Mouse (Mus musculus): Measurements from ENCODE around the gene Gm20708. TPM values are rescaled to one million over a fixed set of nuclear protein-coding genes. Genes with fewer than 3 reads are reported as not detected.

Gm20708 gene
- polyA plus RNA-seq, 1 experiment from 2014 or later = 0.21 TPM

GRCm38 (mm10) chr11:117766275-117766674 is 43.2 kb upstream of the Gm20708 start:
- H3K27me3 ChIP-seq (ENCODE audit: insufficient read depth, low read length) = no peaks in the 10 kb centered on the region
- no peak for DNase-seq (ENCODE audit: low spot score)
- H3K4me3 ChIP-seq (replicated peaks; ENCODE audit: low read depth, low read length) = no peak overlapping the region
- 64% methylated on average over 3 of the region's 3 CpGs for WGBS
- 0 out of 2 replicates have a peak, but pooled peaks cover 3% of the 10 kb centered on the region for H3K4me1 ChIP-seq (replicated peaks; ENCODE audit: insufficient read depth, low read length)
- no peak overlapping the region for H3K4me2 ChIP-seq (ENCODE audit: low read length)
- H3K36me3 ChIP-seq (ENCODE audit: insufficient read depth, low read length) = peaks cover 23% of the 10 kb centered on the region; the same call in 1 of the 2 replicates
- H3K9me3 ChIP-seq (replicated peaks; ENCODE audit: low read length) = no peaks in the 10 kb centered on the region
- ATAC-seq (replicated peaks; ENCODE audit: low FRiP score, low read depth) = no peak
- 0 out of 2 replicates have a peak overlapping the region, but pooled peaks have one; percentile 27 for H3K27ac ChIP-seq
- no peak overlapping the region for H3K9ac ChIP-seq (ENCODE audit: low read depth, low read length)
- TF ChIP-seq CTCF (IDR thresholded peaks at IDR 0.05; ENCODE audit: low read depth) = no peak

GRCm38 (mm10) chr11:117768725-117769682 is 40.5 kb upstream of the Gm20708 start:
- Histone ChIP-seq H3K4me3 (replicated peaks; ENCODE audit: low read depth, low read length) (no peak overlapping the region), H3K36me3 (ENCODE audit: insufficient read depth, low read length) (peaks cover 21% of the 10 kb centered on the region), H3K9me3 (replicated peaks; ENCODE audit: low read length) (no peaks in the 10 kb centered on the region), H3K4me1 (replicated peaks; ENCODE audit: insufficient read depth, low read length) (0 out of 2 replicates have a peak, but pooled peaks cover 3% of the 10 kb centered on the region), H3K27ac (peak overlapping the region; percentile 47; the same call in 1 of the 2 replicates), H3K4me2 (ENCODE audit: low read length) (no peak overlapping the region), H3K9ac (ENCODE audit: low read depth, low read length) (no peak overlapping the region), H3K27me3 (ENCODE audit: insufficient read depth, low read length) (no peaks in the 10 kb centered on the region)
- no peak for TF ChIP-seq CTCF (IDR thresholded peaks at IDR 0.05; ENCODE audit: low read depth)
- DNase-seq (ENCODE audit: low spot score) (no peak), ATAC-seq (replicated peaks; ENCODE audit: low FRiP score, low read depth) (no peak)
- WGBS = 69% methylated on average over 20 of the region's 20 CpGs

GRCm38 (mm10) chr11:117769683-117770047 is 39.8 kb upstream of the Gm20708 start:
- Histone ChIP-seq H3K9me3 (replicated peaks; ENCODE audit: low read length) (no peaks in the 10 kb centered on the region), H3K36me3 (ENCODE audit: insufficient read depth, low read length) (peaks cover 21% of the 10 kb centered on the region), H3K27ac (peak overlapping the region; percentile 47; the same call in 1 of the 2 replicates), H3K4me1 (replicated peaks; ENCODE audit: insufficient read depth, low read length) (0 out of 2 replicates have a peak, but pooled peaks cover 3% of the 10 kb centered on the region), H3K9ac (ENCODE audit: low read depth, low read length) (no peak overlapping the region), H3K4me3 (replicated peaks; ENCODE audit: low read depth, low read length) (no peak overlapping the region), H3K4me2 (ENCODE audit: low read length) (no peak overlapping the region), H3K27me3 (ENCODE audit: insufficient read depth, low read length) (no peaks in the 10 kb centered on the region)
- TF ChIP-seq CTCF (IDR thresholded peaks at IDR 0.05; ENCODE audit: low read depth) = no peak
- DNase-seq (ENCODE audit: low spot score) (no peak), ATAC-seq (replicated peaks; ENCODE audit: low FRiP score, low read depth) (no peak)
- WGBS = 91% methylated on average over 7 of the region's 7 CpGs

- Histone ChIP-seq H3K27me3 (ENCODE audit: insufficient read depth, low read length) (no peaks in the 10 kb centered on the region), H3K36me3 (ENCODE audit: insufficient read depth, low read length) (peaks cover 24% of the 10 kb centered on the region), H3K4me1 (replicated peaks; ENCODE audit: insufficient read depth, low read length) (0 out of 2 replicates have a peak, but pooled peaks cover 3% of the 10 kb centered on the region), H3K4me3 (replicated peaks; ENCODE audit: low read depth, low read length) (no peak overlapping the region), H3K27ac (no peak overlapping the region), H3K9ac (ENCODE audit: low read depth, low read length) (no peak overlapping the region), H3K9me3 (replicated peaks; ENCODE audit: low read length) (no peaks in the 10 kb centered on the region), H3K4me2 (ENCODE audit: low read length) (no peak overlapping the region)
- TF ChIP-seq CTCF (IDR thresholded peaks at IDR 0.05; ENCODE audit: low read depth) = no peak
- DNase-seq (ENCODE audit: low spot score) = no peak
- 74% methylated on average over 10 of the region's 10 CpGs for WGBS
- no peak for ATAC-seq (replicated peaks; ENCODE audit: low FRiP score, low read depth)
Measured at GRCm38 (mm10) chr11:117770407-117770806, 39.1 kb upstream of the Gm20708 start.

GRCm38 (mm10) chr11:117772352-117772751 is 37.1 kb upstream of the Gm20708 start:
- H3K27ac ChIP-seq = no peak overlapping the region
- TF ChIP-seq CTCF (IDR thresholded peaks at IDR 0.05; ENCODE audit: low read depth) = no peak
- no peaks in the 10 kb centered on the region for H3K9me3 ChIP-seq (replicated peaks; ENCODE audit: low read length)
- peaks cover 32% of the 10 kb centered on the region for H3K36me3 ChIP-seq (ENCODE audit: insufficient read depth, low read length)
- H3K27me3 ChIP-seq (ENCODE audit: insufficient read depth, low read length) = no peaks in the 10 kb centered on the region
- no peaks in the 10 kb centered on the region for H3K4me1 ChIP-seq (replicated peaks; ENCODE audit: insufficient read depth, low read length)
- H3K9ac ChIP-seq (ENCODE audit: low read depth, low read length) = no peak overlapping the region
- WGBS = 93% methylated on average over 7 of the region's 7 CpGs
- H3K4me3 ChIP-seq (replicated peaks; ENCODE audit: low read depth, low read length) = no peak overlapping the region
- ATAC-seq (replicated peaks; ENCODE audit: low FRiP score, low read depth) = no peak
- H3K4me2 ChIP-seq (ENCODE audit: low read length) = no peak overlapping the region
- no peak for DNase-seq (ENCODE audit: low spot score)

GRCm38 (mm10) chr11:117774925-117775324 is 34.5 kb upstream of the Gm20708 start:
- Histone ChIP-seq H3K27me3 (ENCODE audit: insufficient read depth, low read length) (no peaks in the 10 kb centered on the region), H3K27ac (no peak overlapping the region), H3K4me1 (replicated peaks; ENCODE audit: insufficient read depth, low read length) (peaks cover 10% of the 10 kb centered on the region), H3K4me2 (ENCODE audit: low read length) (no peak overlapping the region), H3K4me3 (replicated peaks; ENCODE audit: low read depth, low read length) (no peak overlapping the region), H3K9me3 (replicated peaks; ENCODE audit: low read length) (no peaks in the 10 kb centered on the region), H3K36me3 (ENCODE audit: insufficient read depth, low read length) (peaks cover 30% of the 10 kb centered on the region), H3K9ac (ENCODE audit: low read depth, low read length) (no peak overlapping the region; the same call in 1 of the 2 replicates)
- 90% methylated on average over 10 of the region's 10 CpGs for WGBS
- ATAC-seq (replicated peaks; ENCODE audit: low FRiP score, low read depth) (no peak), DNase-seq (ENCODE audit: low spot score) (no peak)
- TF ChIP-seq CTCF (IDR thresholded peaks at IDR 0.05; ENCODE audit: low read depth) = no peak
